Mouse (Mus musculus) forebrain, embryonic 14.5 days (tissue): Measurements from ENCODE around the gene Plpp2. TPM values are rescaled to one million over a fixed set of nuclear protein-coding genes. Genes with fewer than 3 reads are reported as not detected.

Experiments used
- ATAC-seq: fragments of 200-750 bp; cut with Nextera tagmentation; 2 replicates; pipeline ENCODE4 v1.8.0; 2017; ENCODE audit warnings: mild to moderate bottlenecking, moderate library complexity
- DNase-seq: peaks from one replicate; pipeline ENCODE4 v3.0.0-alpha.2; 2015; ENCODE audit warnings: low spot score
- H3K27ac ChIP-seq: fragments of 300-500 bp; sonication (generic); 2 replicates; pipeline ENCODE4 v1.5.1; 2014; ENCODE audit warnings: low read depth, mild to moderate bottlenecking, control low read depth, low read length, moderate library complexity
- H3K27me3 ChIP-seq: fragments of 300-500 bp; sonication (generic); replicated peaks from 2 replicates; pipeline ENCODE4 v1.6.1; 2014; ENCODE audit warnings: low read length, control low read depth, mixed read lengths; ENCODE audit not compliant: control insufficient read depth, insufficient read depth
- H3K36me3 ChIP-seq: fragments of 300-500 bp; sonication (generic); 2 replicates; pipeline ENCODE4 v1.6.1; 2014; ENCODE audit warnings: low read length, control low read depth; ENCODE audit not compliant: control insufficient read depth, insufficient read depth
- H3K4me1 ChIP-seq: fragments of 300-500 bp; sonication (generic); 2 replicates; pipeline ENCODE4 v1.6.1; 2014; ENCODE audit warnings: antibody characterized with exemption, low read length, control low read depth; ENCODE audit not compliant: control insufficient read depth, insufficient read depth
- H3K4me2 ChIP-seq: fragments of 300-500 bp; sonication (generic); 2 replicates; pipeline ENCODE4 v1.6.1; 2014; ENCODE audit warnings: mild to moderate bottlenecking, control low read depth, low read length
- H3K4me3 ChIP-seq: fragments of 300-500 bp; sonication (generic); 2 replicates; pipeline ENCODE4 v1.5.1; 2014; ENCODE audit warnings: low read depth, low read length, control low read depth
- H3K9ac ChIP-seq: fragments of 300-500 bp; sonication (generic); 2 replicates; pipeline ENCODE4 v1.6.1; 2014; ENCODE audit warnings: mild to moderate bottlenecking, low read length, control low read depth, moderate library complexity
- H3K9me3 ChIP-seq: fragments of 300-500 bp; sonication (generic); replicated peaks from 2 replicates; pipeline ENCODE4 v1.6.1; 2016; ENCODE audit warnings: low read length, control low read depth, mixed read lengths; ENCODE audit not compliant: control insufficient read depth
- WGBS: fragments of 180-500 bp; shearing (Covaris S2); extraction: QIAGEN DNeasy Blood & Tissue Kit; methylation state at CpG from one replicate; pipeline ENCODE4 v1.1.7; 2014; 5-methylcytosine and 5-hydroxymethylcytosine counted together
- microRNA-seq: library from miRNA; unstranded; fragments of <30 nt; microRNA quantifications from one replicate; pipeline ENCODE4, GENCODE M21; 2016
- polyA plus RNA-seq: library from polyadenylated mRNA; unstranded; fragments of >200 nt; fragmentation: Nextera tagmentation; extraction: Ambion mirVana; gene quantifications from 2 replicates; pipeline ENCODE4 v1.2.1, GENCODE M21; 2014

Gene Plpp2
- polyA plus RNA-seq, 1 experiment from 2014 or later = 12.5 TPM

DNA sequence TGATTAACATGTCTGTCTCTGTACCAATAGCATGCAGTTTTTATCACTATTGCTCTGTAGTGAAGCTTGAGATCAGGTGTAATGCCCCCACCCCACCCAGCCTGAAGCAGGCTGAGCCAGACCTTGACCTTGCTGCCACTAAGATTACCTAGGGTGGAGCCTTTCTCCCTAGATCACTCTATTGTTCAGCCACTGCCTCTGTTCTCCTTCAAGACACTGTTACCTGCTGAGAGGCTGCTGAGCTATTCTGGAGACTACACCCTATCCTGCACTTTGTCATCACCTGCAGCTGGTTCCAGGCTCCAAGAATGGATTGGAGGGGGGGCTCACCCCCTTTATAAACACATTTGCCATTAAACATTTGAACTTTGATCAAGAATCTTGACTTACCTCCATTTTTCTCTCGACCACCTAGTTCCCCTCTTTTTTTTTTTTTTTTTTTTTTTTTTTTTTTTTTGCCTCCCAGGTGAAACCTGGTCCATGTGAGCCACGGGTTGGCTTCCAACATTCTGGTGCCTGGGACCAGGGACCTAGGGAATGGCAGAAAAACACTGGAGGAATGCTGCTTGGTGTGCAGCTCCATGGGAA lies 36.8 kb downstream of the Plpp2 start:
- Histone ChIP-seq H3K27ac (no peak overlapping the region), H3K27me3 (no peaks in the 10 kb centered on the region), H3K36me3 (no peaks in the 10 kb centered on the region), H3K4me3 (no peak overlapping the region), H3K4me1 (no peaks in the 10 kb centered on the region), H3K9ac (no peak overlapping the region), H3K4me2 (no peak overlapping the region), H3K9me3 (no peaks in the 10 kb centered on the region)
- ATAC-seq (no peak), DNase-seq (no peak)
- 29% methylated on average over 2 of the region's 2 CpGs for WGBS

DNA sequence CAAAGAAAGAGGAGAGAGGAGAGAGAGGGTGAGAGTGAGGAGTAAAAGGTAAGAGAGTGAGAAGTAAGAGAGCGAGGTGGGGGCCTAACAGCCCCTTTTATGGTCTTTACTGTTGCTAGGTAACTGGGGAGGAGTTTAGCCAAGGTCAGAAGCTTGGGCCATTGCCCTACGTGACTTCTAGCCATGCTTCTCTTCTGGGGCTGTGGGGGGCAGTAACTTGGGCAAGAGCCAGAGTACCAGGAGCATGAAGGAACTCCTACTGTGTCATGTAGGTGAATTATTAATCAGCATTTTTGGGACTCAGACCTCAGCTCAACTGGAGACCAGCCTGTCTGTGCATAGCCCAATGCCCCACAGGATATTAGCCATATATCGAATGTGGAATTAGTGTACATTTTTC lies 37.7 kb downstream of the Plpp2 start:
- Histone ChIP-seq H3K4me2 (no peak overlapping the region), H3K27ac (no peak overlapping the region), H3K36me3 (no peaks in the 10 kb centered on the region), H3K27me3 (no peaks in the 10 kb centered on the region), H3K4me1 (no peaks in the 10 kb centered on the region), H3K9me3 (no peaks in the 10 kb centered on the region), H3K4me3 (no peak overlapping the region), H3K9ac (no peak overlapping the region)
- DNase-seq (no peak), ATAC-seq (no peak)
- WGBS = 69% methylated on average over 3 of the region's 3 CpGs

Small RNAs within 50 kb of the gene (microRNA-seq; reads per million reads assigned to microRNA genes)
- gene Mir6909 = not detected

Other genes with a start within 250 kb of the Plpp2 start
- gene Vmn2r82, start 177.3 kb downstream of the Plpp2 start, polyA plus RNA-seq = not detected in 2 replicates
- not detected in 2 replicates for gene Vmn2r83, start 65.1 kb downstream of the Plpp2 start, polyA plus RNA-seq
- 35.3 and 43.7 TPM in 2 replicates for gene Mier2, start 21.4 kb upstream of the Plpp2 start, polyA plus RNA-seq
- gene Theg, start 53.5 kb upstream of the Plpp2 start, polyA plus RNA-seq = not detected in 2 replicates
- 0.46 and 0.52 TPM in 2 replicates for gene C2cd4c, start 80.2 kb upstream of the Plpp2 start, polyA plus RNA-seq
- 5.9 and 6.5 TPM in 2 replicates for gene Shc2, start 104.1 kb upstream of the Plpp2 start, polyA plus RNA-seq
- 0.14 and 0.17 TPM in 2 replicates for gene Odf3l2, start 111.9 kb upstream of the Plpp2 start, polyA plus RNA-seq
- 1.1 and 1.2 TPM in 2 replicates for gene Madcam1, start 130.8 kb upstream of the Plpp2 start, polyA plus RNA-seq
- 101 and 105 TPM in 2 replicates for gene Tpgs1, start 135.6 kb upstream of the Plpp2 start, polyA plus RNA-seq
- 76.0 and 76.9 TPM in 2 replicates for gene Cdc34, start 148.4 kb upstream of the Plpp2 start, polyA plus RNA-seq
- gene Gzmm, start 155.2 kb upstream of the Plpp2 start, polyA plus RNA-seq = 1.4 and 1.5 TPM in 2 replicates
- gene Bsg, start 170.7 kb upstream of the Plpp2 start, polyA plus RNA-seq = 725 and 788 TPM in 2 replicates
- 0.32 and 0.56 TPM in 2 replicates for gene Hcn2, start 182.8 kb upstream of the Plpp2 start, polyA plus RNA-seq
- gene Polrmt, start 212.8 kb upstream of the Plpp2 start, polyA plus RNA-seq = 32.1 and 33.4 TPM in 2 replicates
- 0.28 and 0.38 TPM in 2 replicates for gene Fgf22, start 221.3 kb upstream of the Plpp2 start, polyA plus RNA-seq
- 60.6 and 75.7 TPM in 2 replicates for gene Rnf126, start 233.2 kb upstream of the Plpp2 start, polyA plus RNA-seq
- 0.58 and 0.96 TPM in 2 replicates for gene Fstl3, start 243.5 kb upstream of the Plpp2 start, polyA plus RNA-seq